Mouse (Mus musculus) macrophage (primary cell): ENCODE data around the gene Nav3. TPM values are rescaled to one million over a fixed set of nuclear protein-coding genes. Genes with fewer than 3 reads are reported as not detected.

Experiments
- H3K27ac ChIP-seq: fragments of 350-480 bp; formaldehyde crosslinking; 2 replicates; pipeline ENCODE4 v1.9.0; 2021
- H3K36me3 ChIP-seq: fragments of 350-480 bp; formaldehyde crosslinking; 2 replicates; pipeline ENCODE4 v1.9.0; 2021; ENCODE audit errors: inconsistent target
- H3K4me3 ChIP-seq: fragments of 350-480 bp; formaldehyde crosslinking; 2 replicates; pipeline ENCODE4 v1.9.0; 2021; ENCODE audit errors: inconsistent target
- H3K79me2 ChIP-seq: fragments of 350-480 bp; formaldehyde crosslinking; 2 replicates; pipeline ENCODE4 v1.9.0; 2021; ENCODE audit errors: inconsistent target
- whole genome bisulfite sequencing: methylation state at CpG from one replicate; pipeline ENCODE4 v1.1.7; 2026; ENCODE audit warnings: inconsistent platforms; ENCODE audit not compliant: missing documents; 5-methylcytosine and 5-hydroxymethylcytosine counted together
- polyA plus RNA-seq: library from polyadenylated mRNA; stranded (reverse); fragments of 250-400 nt; gene quantifications from 3 replicates; pipeline ENCODE4 v1.2.4, GENCODE M21; 2018; ENCODE audit warnings: inconsistent platforms

Nav3 gene
- polyA plus RNA-seq, 1 experiment from 2014 or later: not detected

DNA sequence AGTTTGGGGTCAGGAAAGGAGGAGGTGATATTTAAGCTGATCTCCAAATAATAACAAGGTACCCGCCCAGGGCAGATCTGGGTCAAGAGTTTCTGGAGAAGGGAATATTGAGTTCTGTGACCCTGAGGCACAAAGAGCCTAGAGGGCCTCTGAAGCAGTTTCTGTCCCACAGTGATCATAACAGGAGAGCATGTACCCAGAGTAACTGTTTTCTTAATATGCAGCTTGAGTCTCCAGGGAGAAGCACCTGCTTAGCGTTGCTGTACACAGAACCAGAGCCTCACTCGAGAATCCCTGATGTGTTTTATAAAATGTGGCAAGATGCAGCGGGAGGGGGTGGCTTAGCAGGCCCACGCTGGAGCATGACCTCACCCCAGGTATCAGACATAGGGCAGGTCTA, 141.5 kb downstream of the Nav3 start:
- Histone ChIP-seq H3K27ac (no peak overlapping the region), H3K4me3 (no peak overlapping the region)
- WGBS: 93% methylated on average over 5 of the region's 5 CpGs

DNA sequence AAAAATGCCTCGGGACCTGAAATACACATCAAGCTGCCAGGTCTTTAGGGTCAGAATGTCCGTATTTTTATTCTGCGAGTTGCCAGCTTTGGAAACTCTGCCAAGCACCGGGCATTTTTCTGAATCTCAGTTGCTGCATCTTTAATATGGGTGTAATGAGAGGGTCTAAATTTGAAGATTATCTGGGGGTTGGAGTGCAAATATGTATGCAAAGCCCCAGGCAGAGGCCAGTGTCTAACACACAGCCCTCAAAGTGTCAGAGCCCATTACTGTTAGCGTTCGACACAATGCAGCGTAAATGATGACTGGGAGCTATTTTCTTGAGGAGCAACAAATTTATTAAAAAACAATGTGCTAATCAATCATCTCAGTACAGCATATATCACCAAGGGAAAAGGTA, 142.0 kb downstream of the Nav3 start:
- Histone ChIP-seq H3K36me3 (no peaks in the 10 kb centered on the region), H3K79me2 (no peaks in the 10 kb centered on the region), H3K27ac (no peak overlapping the region), H3K4me3 (no peak overlapping the region)
- 95% methylated on average over 7 of the region's 7 CpGs for WGBS

More for the DNA sequence above, 141.5 kb downstream of the Nav3 start:
- no peaks in the 10 kb centered on the region for H3K79me2 ChIP-seq
- no peaks in the 10 kb centered on the region for H3K36me3 ChIP-seq

DNA sequence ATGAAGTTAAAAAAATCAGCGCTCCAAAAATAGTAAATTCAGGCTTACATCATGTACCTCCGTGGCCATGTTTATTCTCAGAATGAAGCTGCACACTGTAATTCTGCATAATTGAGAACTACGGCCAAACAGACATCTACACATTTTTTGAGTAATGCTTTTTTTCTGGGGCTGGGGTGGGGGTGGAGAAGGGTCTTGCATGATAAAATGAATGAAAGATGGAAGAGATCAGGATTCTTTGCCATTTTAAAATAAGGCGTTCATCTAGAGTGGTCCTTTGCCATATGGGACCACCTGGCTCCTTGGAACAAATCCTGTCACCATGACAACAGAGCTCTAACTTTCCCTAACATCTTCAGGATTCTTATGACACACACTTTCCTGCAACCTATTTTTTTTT, 146.5 kb downstream of the Nav3 start:
- H3K27ac ChIP-seq: no peak overlapping the region
- H3K4me3 ChIP-seq: no peak overlapping the region
- no peaks in the 10 kb centered on the region for H3K79me2 ChIP-seq
- 89% methylated on average over 4 of the region's 4 CpGs for WGBS
- no peaks in the 10 kb centered on the region for H3K36me3 ChIP-seq

DNA sequence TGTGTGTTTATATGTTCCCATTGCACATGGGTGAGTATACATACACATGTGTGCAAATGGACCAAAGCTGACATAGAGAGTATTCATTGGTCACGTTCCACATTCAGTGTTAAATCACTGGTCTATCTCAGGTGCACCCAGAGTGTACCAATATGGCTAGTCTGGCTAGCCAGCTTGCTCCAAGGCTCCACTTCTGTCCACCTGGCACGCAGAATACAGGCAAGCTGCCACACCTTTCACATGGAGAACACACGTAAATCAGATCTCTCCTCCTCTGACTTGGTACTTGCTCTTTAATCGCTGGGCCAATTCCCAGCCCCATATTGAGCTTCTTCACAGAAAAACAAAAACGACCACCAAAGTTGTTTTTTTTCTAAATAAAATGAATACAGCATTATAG, 150.4 kb downstream of the Nav3 start:
- 77% methylated on average over 5 of the region's 5 CpGs for WGBS
- Histone ChIP-seq H3K36me3 (no peaks in the 10 kb centered on the region), H3K4me3 (no peak overlapping the region), H3K27ac (no peak overlapping the region), H3K79me2 (no peaks in the 10 kb centered on the region)

DNA sequence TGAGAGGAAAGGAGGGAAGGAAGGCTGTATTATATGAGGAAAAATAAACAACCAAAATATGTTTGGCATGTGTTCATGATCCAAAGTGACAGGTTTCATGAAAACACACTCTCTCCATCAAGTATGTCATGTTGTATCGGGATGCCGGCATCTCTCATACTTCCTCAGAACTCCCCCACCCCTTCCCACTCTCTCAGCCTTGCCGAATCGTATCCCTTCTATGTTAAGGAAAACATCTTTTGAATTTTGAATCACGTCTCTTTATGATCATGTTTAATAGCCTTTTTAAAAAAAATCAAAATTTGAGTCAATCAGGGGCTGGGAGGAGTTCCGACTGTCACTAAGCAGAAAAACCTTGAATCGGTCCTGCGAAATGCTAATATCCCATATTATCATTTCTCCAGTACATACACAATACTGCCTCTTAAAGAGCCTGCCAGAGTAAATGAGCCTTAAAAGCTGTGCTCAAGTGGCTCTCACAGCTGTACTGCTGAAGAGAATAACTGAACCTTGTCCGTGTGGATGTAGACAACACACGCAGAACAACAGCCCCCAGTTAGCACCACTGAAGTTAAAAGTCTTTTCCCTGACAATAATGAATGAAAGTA, 165.9 kb downstream of the Nav3 start:
- WGBS: 92% methylated on average over 10 of the region's 10 CpGs

DNA sequence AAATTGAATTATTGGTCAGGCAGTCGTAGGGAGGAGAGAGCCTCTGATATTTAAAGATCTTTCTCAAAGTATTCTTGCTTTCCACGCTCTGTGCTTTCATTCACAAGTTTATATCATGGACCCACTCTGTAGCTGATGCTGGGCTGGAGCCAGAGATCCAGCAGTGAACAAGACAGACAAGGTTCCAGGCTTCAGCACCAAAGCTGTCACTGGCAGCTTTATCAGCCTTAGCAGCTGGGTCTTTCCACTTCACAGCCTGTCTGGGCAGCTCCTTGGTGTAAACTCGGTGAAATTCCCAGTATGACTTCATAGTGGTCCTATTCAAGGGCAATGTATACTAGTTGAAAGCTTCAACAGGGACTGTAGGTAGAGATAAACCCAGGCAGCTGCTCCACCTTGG, 172.1 kb downstream of the Nav3 start:
- no peak overlapping the region for H3K27ac ChIP-seq
- no peaks in the 10 kb centered on the region for H3K36me3 ChIP-seq
- H3K79me2 ChIP-seq: no peaks in the 10 kb centered on the region
- no peak overlapping the region for H3K4me3 ChIP-seq
- 70% methylated on average over 3 of the region's 3 CpGs for WGBS

More for the DNA sequence above, 165.9 kb downstream of the Nav3 start:
- Histone ChIP-seq H3K36me3 (no peaks in the 10 kb centered on the region), H3K27ac (no peak overlapping the region), H3K79me2 (no peaks in the 10 kb centered on the region), H3K4me3 (no peak overlapping the region)

DNA sequence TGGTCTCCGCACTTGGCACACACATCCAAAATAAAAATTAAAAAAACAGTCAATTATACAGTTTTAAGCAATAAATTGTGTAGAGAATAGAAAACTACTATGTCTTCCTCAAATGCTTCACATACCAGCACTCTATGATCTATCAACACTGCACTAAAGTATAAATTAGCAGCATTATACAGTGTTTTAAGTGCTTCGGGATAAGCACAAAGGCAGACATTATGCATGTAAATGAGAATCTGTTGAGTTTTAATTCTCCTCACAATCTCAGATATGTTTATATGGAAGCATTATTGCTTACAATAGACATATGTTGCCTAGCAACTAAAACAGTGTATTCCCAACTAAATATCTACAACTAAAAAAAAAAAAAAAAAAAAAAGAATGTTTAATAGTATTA, 183.2 kb downstream of the Nav3 start:
- H3K79me2 ChIP-seq: no peaks in the 10 kb centered on the region
- WGBS: 95% methylated on average over 2 of the region's 2 CpGs
- no peak overlapping the region for H3K4me3 ChIP-seq
- no peaks in the 10 kb centered on the region for H3K36me3 ChIP-seq
- no peak overlapping the region for H3K27ac ChIP-seq

DNA sequence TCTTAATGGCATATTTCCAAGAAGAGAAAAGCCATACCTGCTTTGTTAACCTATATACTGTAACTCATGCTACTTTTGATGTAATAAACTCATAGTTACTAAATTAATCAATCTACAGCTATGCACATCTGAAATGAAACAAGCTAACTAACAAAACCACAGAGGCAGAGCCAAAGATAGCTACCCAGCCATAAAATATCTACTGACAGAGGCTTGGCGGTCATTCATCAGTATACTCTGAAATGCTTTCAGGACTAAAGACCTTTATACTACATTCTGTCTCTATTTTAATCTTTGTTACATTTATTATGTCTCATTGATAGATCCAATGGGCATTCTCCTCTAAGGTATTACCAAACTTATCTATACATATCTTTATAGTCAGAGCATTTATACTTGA, 185.4 kb downstream of the Nav3 start:
- H3K27ac ChIP-seq: no peak overlapping the region
- H3K4me3 ChIP-seq: no peak overlapping the region
- WGBS: 55% methylated on average over 1 of the region's 1 CpGs
- no peaks in the 10 kb centered on the region for H3K79me2 ChIP-seq
- no peaks in the 10 kb centered on the region for H3K36me3 ChIP-seq

DNA sequence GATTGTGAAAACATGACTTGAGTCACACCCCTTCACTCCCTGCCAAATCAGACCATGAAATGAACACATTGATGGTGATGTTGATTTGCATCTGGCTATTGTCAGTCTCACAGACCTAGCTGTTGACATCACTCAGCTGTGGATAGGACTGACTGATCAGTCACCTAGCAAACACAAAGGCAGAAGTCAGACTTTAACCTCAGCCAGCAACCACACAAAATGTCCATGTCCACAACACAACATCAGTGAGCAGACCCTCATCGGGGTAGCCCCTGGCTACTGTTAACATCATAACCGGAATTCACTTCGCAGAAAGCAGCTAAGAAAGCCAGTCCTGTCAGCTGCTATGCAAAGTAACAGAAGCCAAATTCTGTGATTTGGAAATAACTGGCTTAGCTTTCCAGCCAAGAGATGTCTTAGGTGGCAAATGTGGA, 213.9 kb downstream of the Nav3 start:
- no peak overlapping the region for H3K4me3 ChIP-seq
- no peaks in the 10 kb centered on the region for H3K36me3 ChIP-seq
- 93% methylated on average over 3 of the region's 3 CpGs for WGBS
- no peak overlapping the region for H3K27ac ChIP-seq
- H3K79me2 ChIP-seq: no peaks in the 10 kb centered on the region

DNA sequence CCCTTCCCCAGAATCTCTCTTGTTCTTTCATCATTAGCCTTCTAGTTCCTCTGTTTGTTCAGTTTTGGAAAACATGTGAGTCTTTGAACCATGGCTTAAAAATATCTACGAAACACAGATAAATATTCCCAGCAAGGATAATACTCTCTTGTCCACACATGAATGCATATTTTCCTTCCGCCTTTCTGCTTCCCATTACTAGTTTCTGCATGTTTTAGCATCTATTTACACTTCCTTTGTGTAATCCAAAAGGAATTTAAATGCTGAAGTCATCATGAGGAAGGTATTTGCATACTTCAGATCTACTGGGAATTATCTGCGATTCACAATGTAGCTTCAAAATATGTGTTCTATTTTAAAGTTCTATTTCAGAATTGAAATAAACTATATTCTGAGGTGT, 215.3 kb downstream of the Nav3 start:
- Histone ChIP-seq H3K27ac (no peak overlapping the region), H3K79me2 (no peaks in the 10 kb centered on the region)
- WGBS: 87% methylated on average over 3 of the region's 3 CpGs

DNA sequence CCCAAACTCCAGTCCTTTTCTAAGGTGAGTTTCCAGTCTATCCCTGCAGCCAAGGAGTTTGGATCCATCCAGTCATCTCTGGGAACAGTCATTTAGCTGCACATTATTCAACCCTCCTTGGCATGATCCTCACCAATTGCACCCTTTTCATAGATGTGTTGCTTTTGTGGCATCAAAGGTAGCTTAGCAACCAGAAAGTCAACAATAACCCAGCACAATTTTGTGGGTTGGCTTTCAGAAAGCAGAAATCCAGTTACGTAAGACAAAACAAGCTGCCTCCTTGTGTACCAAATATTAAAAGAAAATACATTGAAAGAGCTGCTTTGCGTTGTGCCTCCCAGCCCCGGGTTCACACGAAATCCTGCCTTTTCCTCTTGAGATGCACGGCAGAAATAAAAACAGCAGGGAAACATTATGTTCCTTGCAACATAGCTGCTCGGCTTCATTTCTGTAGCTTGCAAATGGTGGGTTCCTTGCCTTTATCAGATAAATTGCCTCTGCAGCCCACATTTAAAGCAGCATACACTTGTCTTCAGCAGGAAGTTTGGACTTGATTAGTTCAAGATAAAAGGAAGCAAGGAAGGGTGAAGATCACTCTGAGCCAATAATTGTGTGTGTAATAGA, 222.6 kb downstream of the Nav3 start:
- no peaks in the 10 kb centered on the region for H3K79me2 ChIP-seq
- H3K27ac ChIP-seq: no peak overlapping the region
- 65% methylated on average over 6 of the region's 6 CpGs for WGBS
- H3K36me3 ChIP-seq: no peaks in the 10 kb centered on the region
- H3K4me3 ChIP-seq: no peak overlapping the region

More for the DNA sequence above, 215.3 kb downstream of the Nav3 start:
- no peaks in the 10 kb centered on the region for H3K36me3 ChIP-seq
- H3K4me3 ChIP-seq: no peak overlapping the region

DNA sequence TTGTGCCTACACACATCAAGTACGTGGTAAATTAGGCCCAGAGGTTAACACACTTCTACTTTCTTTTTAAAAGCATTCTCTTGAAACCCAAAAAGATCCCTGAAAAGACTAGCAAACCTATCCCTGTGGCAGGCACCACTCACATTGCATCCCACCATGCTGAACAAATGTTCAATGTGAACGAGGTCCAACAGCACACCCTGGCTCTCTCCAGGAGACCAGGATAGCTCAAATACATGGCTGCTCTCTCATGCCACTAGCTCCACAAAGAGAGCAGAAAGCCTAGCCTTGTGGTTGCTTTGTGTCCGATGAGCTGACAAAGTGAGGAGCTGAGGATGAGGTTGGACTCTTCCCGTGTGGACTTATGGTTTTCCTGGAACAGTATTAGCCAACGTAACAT, 249.6 kb downstream of the Nav3 start:
- Histone ChIP-seq H3K27ac (no peak overlapping the region), H3K4me3 (no peak overlapping the region), H3K36me3 (no peaks in the 10 kb centered on the region), H3K79me2 (no peaks in the 10 kb centered on the region)
- WGBS: 83% methylated on average over 5 of the region's 5 CpGs

DNA sequence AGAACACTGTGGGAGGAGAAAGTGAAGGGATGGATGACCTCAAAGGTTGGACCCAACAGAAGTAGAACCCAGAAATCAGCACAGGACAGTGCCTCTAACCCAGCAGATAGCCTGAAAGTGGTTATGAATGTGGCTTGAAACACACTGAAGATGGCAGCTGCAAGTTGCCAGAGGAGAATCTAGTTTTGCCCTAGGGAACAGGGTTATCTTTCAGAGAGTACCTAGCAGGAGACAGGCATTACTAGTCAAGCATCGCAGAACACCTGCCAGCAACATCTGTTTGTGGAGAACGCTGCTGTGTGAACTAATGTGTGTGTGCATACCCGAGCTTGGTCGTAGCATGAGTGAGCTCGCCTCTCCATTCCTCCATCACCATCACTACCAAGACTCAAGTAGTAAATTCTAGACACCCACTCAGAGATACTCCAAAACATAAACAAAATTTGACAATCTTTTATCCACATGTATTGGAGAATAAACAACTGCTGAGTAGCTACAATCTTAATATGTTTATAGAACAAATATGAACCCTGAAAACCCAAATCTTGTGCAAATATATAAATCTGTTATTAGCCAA, 251.8 kb downstream of the Nav3 start:
- Histone ChIP-seq H3K4me3 (no peak overlapping the region), H3K27ac (no peak overlapping the region), H3K79me2 (no peaks in the 10 kb centered on the region), H3K36me3 (no peaks in the 10 kb centered on the region)
- WGBS: 87% methylated on average over 5 of the region's 5 CpGs

DNA sequence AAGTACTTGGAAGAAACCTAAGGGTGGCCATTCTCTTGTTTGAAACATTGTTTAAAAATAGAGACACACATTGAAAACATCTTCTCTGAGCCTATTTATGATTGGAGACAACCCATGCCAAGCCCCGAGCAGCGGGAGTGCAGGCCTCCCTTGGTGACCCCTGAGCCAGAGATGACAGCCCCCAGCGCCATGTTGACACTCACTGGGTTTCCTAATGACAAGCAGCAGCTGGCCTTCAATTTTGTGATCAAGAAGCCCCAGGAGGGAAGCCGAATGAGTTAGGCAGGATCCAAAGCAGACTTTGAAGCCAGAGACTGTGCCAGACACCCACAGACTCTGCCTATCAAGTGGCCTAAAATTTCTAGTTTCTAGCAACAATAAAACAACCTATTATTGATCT, 263.1 kb downstream of the Nav3 start:
- H3K27ac ChIP-seq: no peak overlapping the region
- no peaks in the 10 kb centered on the region for H3K36me3 ChIP-seq
- no peak overlapping the region for H3K4me3 ChIP-seq
- 70% methylated on average over 4 of the region's 4 CpGs for WGBS
- no peaks in the 10 kb centered on the region for H3K79me2 ChIP-seq

DNA sequence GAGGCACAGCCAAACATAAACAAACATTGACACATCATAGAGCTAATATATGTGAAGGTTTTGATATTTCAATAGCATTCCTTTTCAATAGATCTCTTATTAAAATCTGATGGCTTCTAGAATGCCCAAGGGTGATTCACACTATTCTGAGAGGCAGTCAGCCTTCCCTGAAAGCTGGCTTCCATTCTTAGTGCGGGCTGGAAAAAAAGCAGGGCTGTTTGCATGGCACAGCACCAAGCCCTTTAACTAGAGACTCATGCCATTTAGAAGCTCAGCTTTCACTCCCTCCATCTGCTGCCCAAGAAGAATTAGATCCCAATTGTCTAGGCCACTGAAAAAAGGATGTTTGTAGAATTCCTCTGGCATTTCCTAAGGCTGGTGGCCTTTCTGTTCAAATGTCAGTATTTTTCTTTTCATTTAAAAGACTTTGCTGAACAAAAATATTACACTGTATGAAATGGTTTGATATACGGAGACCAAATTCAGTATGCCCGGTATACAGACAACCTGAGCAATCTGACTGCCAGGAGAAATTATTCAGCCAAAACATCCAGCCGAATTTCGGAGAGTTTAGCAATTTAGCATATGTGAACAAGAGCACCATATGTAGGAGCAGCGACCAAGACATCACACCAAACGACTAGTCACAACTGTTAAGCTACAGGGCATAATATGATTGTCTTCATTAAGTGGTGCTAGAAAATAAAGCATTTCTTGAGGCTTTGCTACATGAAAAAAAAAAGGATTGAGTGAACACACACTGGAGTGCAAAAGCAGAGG, 263.8 kb downstream of the Nav3 start:
- whole genome bisulfite sequencing: 87% methylated on average over 7 of the region's 7 CpGs

More for the DNA sequence above, 263.8 kb downstream of the Nav3 start:
- no peaks in the 10 kb centered on the region for H3K79me2 ChIP-seq
- H3K36me3 ChIP-seq: no peaks in the 10 kb centered on the region
- no peak overlapping the region for H3K27ac ChIP-seq
- H3K4me3 ChIP-seq: no peak overlapping the region
